Mouse (Mus musculus): ENCODE measurements around the gene Ppp1r12b.

DNA sequence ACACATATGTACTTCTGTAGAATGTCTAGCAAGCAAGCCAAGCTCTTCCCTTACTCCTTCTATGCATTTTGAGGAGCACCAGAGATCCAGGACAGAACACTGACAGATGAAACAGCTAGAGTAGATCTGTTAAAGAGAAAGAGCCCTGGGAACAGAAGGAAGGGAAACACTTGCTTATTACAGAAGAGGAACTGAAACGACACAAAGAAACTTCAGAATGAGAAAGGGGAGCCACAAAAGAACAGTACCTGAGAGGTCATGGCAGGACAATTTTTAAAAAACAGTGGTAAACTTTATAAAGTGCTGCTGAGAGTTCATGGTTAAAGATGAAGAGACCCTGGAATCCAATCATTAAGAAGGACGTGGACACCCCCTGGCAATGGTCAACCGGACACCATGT is 105.4 kb downstream of the Ppp1r12b start:
- no peak for TF ChIP-seq CTCF (IDR thresholded peaks at IDR 0.05; ENCODE audit: low read depth, low read length)
- TF ChIP-seq POLR2A (IDR thresholded peaks at IDR 0.05; ENCODE audit: extremely low read depth, insufficient read depth, low read length) = no peak

All from liver, adult 2 months (tissue).